Mouse (Mus musculus) lung, embryonic 15.5 days (tissue): Measurements from ENCODE around the gene Tet3. TPM values are rescaled to one million over a fixed set of nuclear protein-coding genes. Genes with fewer than 3 reads are reported as not detected.

ENCODE experiments used
- ATAC-seq: fragments of 200-750 bp; cut with Nextera tagmentation; 2 replicates; pipeline ENCODE4 v1.8.0; 2017; ENCODE audit warnings: moderate number of reproducible peaks, borderline replicate concordance; ENCODE audit not compliant: low FRiP score, low TSS enrichment; ENCODE audit errors: extremely low read depth
- H3K27ac ChIP-seq: fragments of 300-500 bp; sonication (generic); 2 replicates; pipeline ENCODE4 v1.5.1; 2015; ENCODE audit warnings: moderate library complexity, mild to moderate bottlenecking, inconsistent platforms
- H3K27me3 ChIP-seq: fragments of 300-500 bp; sonication (generic); 2 replicates; pipeline ENCODE4 v1.6.1; 2015; ENCODE audit warnings: inconsistent platforms
- H3K36me3 ChIP-seq: fragments of 300-500 bp; sonication (generic); 2 replicates; pipeline ENCODE4 v1.6.1; 2015; ENCODE audit warnings: inconsistent platforms
- H3K4me1 ChIP-seq: fragments of 300-500 bp; sonication (generic); 2 replicates; pipeline ENCODE4 v1.6.1; 2015; ENCODE audit warnings: inconsistent platforms
- H3K4me2 ChIP-seq: fragments of 300-500 bp; sonication (generic); 2 replicates; pipeline ENCODE4 v1.6.1; 2015; ENCODE audit warnings: inconsistent platforms, mild to moderate bottlenecking, moderate library complexity
- H3K4me3 ChIP-seq: fragments of 300-500 bp; sonication (generic); 2 replicates; pipeline ENCODE4 v1.5.1; 2015; ENCODE audit warnings: mild to moderate bottlenecking, inconsistent platforms
- H3K9ac ChIP-seq: fragments of 300-500 bp; sonication (generic); 2 replicates; pipeline ENCODE4 v1.6.1; 2015; ENCODE audit warnings: inconsistent platforms
- H3K9me3 ChIP-seq: fragments of 300-500 bp; sonication (generic); 2 replicates; pipeline ENCODE4 v1.6.1; 2016; ENCODE audit warnings: inconsistent platforms
- WGBS: fragments of 180-500 bp; shearing (Covaris S2); methylation state at CpG from one replicate; pipeline ENCODE4 v1.1.7; 2015; 5-methylcytosine and 5-hydroxymethylcytosine counted together
- polyA plus RNA-seq: library from polyadenylated mRNA; unstranded; fragments of >200 nt; fragmentation: Nextera tagmentation; extraction: Ambion mirVana; gene quantifications from 2 replicates; pipeline ENCODE4 v1.2.1, GENCODE M21; 2015

Tet3 gene
- polyA plus RNA-seq, 1 experiment from 2014 or later = 37.1 TPM

GRCm38 (mm10) chr6:83385569-83386090 is 73.3 kb downstream of the Tet3 start:
- Histone ChIP-seq H3K4me3 (no peak overlapping the region), H3K9me3 (no peaks in the 10 kb centered on the region), H3K27ac (no peak overlapping the region), H3K36me3 (peaks cover 49% of the 10 kb centered on the region), H3K4me2 (no peak overlapping the region), H3K9ac (no peak overlapping the region), H3K4me1 (no peaks in the 10 kb centered on the region), H3K27me3 (no peaks in the 10 kb centered on the region)
- WGBS = 90% methylated on average over 9 of the region's 9 CpGs
- ATAC-seq = no peak

GRCm38 (mm10) chr6:83381510-83382491 is 77.1 kb downstream of the Tet3 start:
- no peak overlapping the region for H3K27ac ChIP-seq
- peaks cover 85% of the 10 kb centered on the region for H3K36me3 ChIP-seq
- no peak for ATAC-seq

DNA sequence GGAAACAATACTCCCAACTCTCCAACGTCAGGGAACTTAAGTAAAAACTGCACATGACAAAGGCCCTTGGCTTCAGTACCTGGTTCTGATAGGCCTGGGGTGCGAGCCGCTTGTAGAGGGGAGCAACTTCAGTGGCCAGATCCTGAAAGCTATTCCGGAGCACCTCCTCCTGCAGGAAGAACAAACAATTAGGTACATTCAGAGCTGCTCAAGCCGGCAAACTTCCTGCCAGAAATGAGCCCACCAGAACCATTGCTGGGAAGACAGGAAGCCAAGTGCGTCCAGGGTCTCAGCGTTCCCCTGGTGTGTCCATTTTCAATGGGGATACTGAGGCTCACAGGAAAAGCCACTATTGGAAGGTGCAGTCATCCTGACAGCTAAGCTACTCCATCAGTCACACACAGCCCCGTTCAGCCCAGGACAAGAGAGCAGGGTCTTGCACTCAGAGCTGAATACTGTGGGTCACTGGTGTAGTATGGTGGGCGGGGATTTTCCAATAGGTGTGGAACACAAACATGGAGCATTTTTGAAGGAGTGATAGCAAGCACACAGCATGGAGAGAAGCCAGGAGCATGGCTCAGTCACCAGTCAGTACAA is 85.1 kb downstream of the Tet3 start:
- WGBS = 82% methylated on average over 9 of the region's 9 CpGs
- no peaks in the 10 kb centered on the region for H3K4me1 ChIP-seq
- no peak overlapping the region for H3K4me3 ChIP-seq
- H3K27me3 ChIP-seq = no peaks in the 10 kb centered on the region
- 0 out of 2 replicates have a peak, but pooled peaks have one; percentile 8 for ATAC-seq
- H3K36me3 ChIP-seq = peaks cover 89% of the 10 kb centered on the region
- no peak overlapping the region for H3K4me2 ChIP-seq
- no peak overlapping the region for H3K9ac ChIP-seq
- H3K9me3 ChIP-seq = no peaks in the 10 kb centered on the region
- H3K27ac ChIP-seq = no peak overlapping the region

More at GRCm38 (mm10) chr6:83381510-83382491, 77.1 kb downstream of the Tet3 start:
- no peaks in the 10 kb centered on the region for H3K4me1 ChIP-seq
- no peak overlapping the region for H3K9ac ChIP-seq
- 81% methylated on average over 10 of the region's 10 CpGs for WGBS
- H3K9me3 ChIP-seq = no peaks in the 10 kb centered on the region
- H3K27me3 ChIP-seq = no peaks in the 10 kb centered on the region
- no peak overlapping the region for H3K4me2 ChIP-seq
- no peak overlapping the region for H3K4me3 ChIP-seq

- Histone ChIP-seq H3K9me3 (no peaks in the 10 kb centered on the region), H3K27me3 (no peaks in the 10 kb centered on the region), H3K4me2 (no peak overlapping the region), H3K4me1 (no peaks in the 10 kb centered on the region), H3K9ac (no peak overlapping the region), H3K4me3 (no peak overlapping the region), H3K27ac (no peak overlapping the region), H3K36me3 (peaks cover 87% of the 10 kb centered on the region)
- 84% methylated on average over 3 of the region's 3 CpGs for WGBS
- no peak for ATAC-seq
These were observed 87.5 kb downstream of the Tet3 start for GRCm38 (mm10) chr6:83371350-83371749.

- Histone ChIP-seq H3K27me3 (no peaks in the 10 kb centered on the region), H3K4me2 (no peak overlapping the region), H3K36me3 (peaks cover 83% of the 10 kb centered on the region), H3K9ac (no peak overlapping the region), H3K27ac (no peak overlapping the region), H3K4me3 (no peak overlapping the region), H3K9me3 (no peaks in the 10 kb centered on the region), H3K4me1 (no peaks in the 10 kb centered on the region)
- 82% methylated on average over 21 of the region's 21 CpGs for WGBS
- no peak for ATAC-seq
These were observed 88.4 kb downstream of the Tet3 start for GRCm38 (mm10) chr6:83370316-83370965.

GRCm38 (mm10) chr6:83363075-83363474 is 95.8 kb downstream of the Tet3 start:
- ATAC-seq = no peak
- Histone ChIP-seq H3K36me3 (peaks cover 53% of the 10 kb centered on the region), H3K9me3 (no peaks in the 10 kb centered on the region), H3K4me2 (no peak overlapping the region), H3K9ac (no peak overlapping the region), H3K27ac (no peak overlapping the region), H3K4me3 (no peak overlapping the region), H3K27me3 (no peaks in the 10 kb centered on the region), H3K4me1 (no peaks in the 10 kb centered on the region)
- WGBS = 84% methylated on average over 12 of the region's 12 CpGs

- no peak for ATAC-seq
- H3K4me1 ChIP-seq = no peaks in the 10 kb centered on the region
- H3K4me3 ChIP-seq = no peak overlapping the region
- H3K9me3 ChIP-seq = no peaks in the 10 kb centered on the region
- H3K27ac ChIP-seq = no peak overlapping the region
- no peak overlapping the region for H3K4me2 ChIP-seq
- no peak overlapping the region for H3K9ac ChIP-seq
- H3K36me3 ChIP-seq = peaks cover 48% of the 10 kb centered on the region
- WGBS = 83% methylated on average over 11 of the region's 11 CpGs
- H3K27me3 ChIP-seq = no peaks in the 10 kb centered on the region
These were observed 97.2 kb downstream of the Tet3 start for GRCm38 (mm10) chr6:83361523-83362248.

GRCm38 (mm10) chr6:83357436-83357835 is 101.4 kb downstream of the Tet3 start:
- no peak overlapping the region for H3K27ac ChIP-seq
- peaks cover 58% of the 10 kb centered on the region for H3K36me3 ChIP-seq
- H3K4me3 ChIP-seq = no peak overlapping the region
- no peak for ATAC-seq
- no peaks in the 10 kb centered on the region for H3K9me3 ChIP-seq
- WGBS = 87% methylated on average over 10 of the region's 10 CpGs
- no peaks in the 10 kb centered on the region for H3K4me1 ChIP-seq
- H3K27me3 ChIP-seq = no peaks in the 10 kb centered on the region
- no peak overlapping the region for H3K4me2 ChIP-seq
- no peak overlapping the region for H3K9ac ChIP-seq

DNA sequence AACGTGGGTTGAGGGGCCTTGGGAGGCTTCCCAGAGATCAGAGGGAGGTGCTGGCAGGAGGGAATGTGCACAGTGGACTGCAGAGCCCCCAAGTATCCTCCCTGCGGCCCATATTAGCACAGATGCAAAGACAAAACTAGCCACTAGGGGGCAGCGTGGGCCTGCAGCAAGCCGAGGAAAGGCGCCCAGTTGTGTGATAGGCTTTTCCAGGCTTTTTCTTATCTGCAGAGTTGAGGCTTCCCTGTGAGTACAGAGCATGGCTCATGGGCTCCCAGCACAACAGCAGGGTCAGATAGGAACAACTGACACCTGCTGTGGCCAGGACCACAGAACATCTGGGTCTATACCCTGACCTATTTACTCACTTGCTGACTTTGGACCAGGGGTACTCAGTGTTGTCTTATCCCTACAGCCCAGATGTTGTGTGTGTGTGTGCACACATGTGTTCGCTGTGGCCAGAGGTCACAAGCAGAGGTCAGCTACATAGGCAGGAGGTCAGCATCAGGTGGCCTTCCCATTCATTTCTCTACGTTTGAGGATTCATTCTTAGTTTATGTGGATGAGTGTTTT is 102.2 kb downstream of the Tet3 start:
- no peak; the same call in 1 of the 2 replicates for ATAC-seq
- Histone ChIP-seq H3K4me3 (no peak overlapping the region), H3K27ac (no peak overlapping the region), H3K36me3 (peaks cover 57% of the 10 kb centered on the region), H3K9me3 (no peaks in the 10 kb centered on the region), H3K9ac (no peak overlapping the region), H3K4me1 (no peaks in the 10 kb centered on the region), H3K27me3 (no peaks in the 10 kb centered on the region), H3K4me2 (no peak overlapping the region)
- 22% methylated on average over 7 of the region's 7 CpGs for WGBS

- Histone ChIP-seq H3K9me3 (no peaks in the 10 kb centered on the region), H3K27ac (no peak overlapping the region), H3K36me3 (peaks cover 49% of the 10 kb centered on the region), H3K27me3 (no peaks in the 10 kb centered on the region), H3K4me3 (no peak overlapping the region), H3K9ac (no peak overlapping the region), H3K4me1 (peaks cover 5% of the 10 kb centered on the region), H3K4me2 (no peak overlapping the region)
- ATAC-seq = no peak
- WGBS = 79% methylated on average over 9 of the region's 9 CpGs
These were observed 103.8 kb downstream of the Tet3 start for GRCm38 (mm10) chr6:83354856-83355781.
